Mouse (Mus musculus): ENCODE measurements at regions not wholly inside any gene's neighbourhood (a gene's known extent, or its start where the extent isn't known, plus 50 kb on each side); places are given as distances from the start of the nearest gene placed in this dataset.

GRCm38 (mm10) chr5:46756094-46756493 is 898.7 kb upstream of the Lcorl start:
- Histone ChIP-seq H3K9me3 (ENCODE audit: control insufficient read depth) (no peaks in the 10 kb centered on the region), H3K4me2 (replicated peaks; ENCODE audit: low read depth) (no peak overlapping the region), H3K9ac (ENCODE audit: low read depth, low read length) (no peak overlapping the region), H3K36me3 (ENCODE audit: control insufficient read depth, insufficient read depth) (no peaks in the 10 kb centered on the region), H3K27ac (ENCODE audit: low read depth, low read length) (no peak overlapping the region), H3K4me3 (ENCODE audit: low read depth, low read length) (no peak overlapping the region), H3K27me3 (replicated peaks; ENCODE audit: control insufficient read depth, insufficient read depth, low read length) (no peaks in the 10 kb centered on the region), H3K4me1 (replicated peaks; ENCODE audit: control insufficient read depth, insufficient read depth, low read length) (no peaks in the 10 kb centered on the region)
- TF ChIP-seq CTCF (IDR thresholded peaks at IDR 0.05; ENCODE audit: low read depth), result no peak
- 83% methylated on average over 5 of the region's 5 CpGs for WGBS
- no peak for ATAC-seq

GRCm38 (mm10) chr5:46740034-46740582 is 882.7 kb upstream of the Lcorl start:
- Histone ChIP-seq H3K9ac (ENCODE audit: low read depth, low read length) (no peak overlapping the region), H3K27ac (ENCODE audit: low read depth, low read length) (no peak overlapping the region), H3K9me3 (ENCODE audit: control insufficient read depth) (no peaks in the 10 kb centered on the region), H3K27me3 (replicated peaks; ENCODE audit: control insufficient read depth, insufficient read depth, low read length) (no peaks in the 10 kb centered on the region), H3K4me1 (replicated peaks; ENCODE audit: control insufficient read depth, insufficient read depth, low read length) (no peaks in the 10 kb centered on the region), H3K4me2 (replicated peaks; ENCODE audit: low read depth) (no peak overlapping the region), H3K36me3 (ENCODE audit: control insufficient read depth, insufficient read depth) (no peaks in the 10 kb centered on the region), H3K4me3 (ENCODE audit: low read depth, low read length) (no peak overlapping the region)
- no peak for TF ChIP-seq CTCF (IDR thresholded peaks at IDR 0.05; ENCODE audit: low read depth)
- no peak for ATAC-seq
- 64% methylated on average over 2 of the region's 2 CpGs for WGBS

DNA sequence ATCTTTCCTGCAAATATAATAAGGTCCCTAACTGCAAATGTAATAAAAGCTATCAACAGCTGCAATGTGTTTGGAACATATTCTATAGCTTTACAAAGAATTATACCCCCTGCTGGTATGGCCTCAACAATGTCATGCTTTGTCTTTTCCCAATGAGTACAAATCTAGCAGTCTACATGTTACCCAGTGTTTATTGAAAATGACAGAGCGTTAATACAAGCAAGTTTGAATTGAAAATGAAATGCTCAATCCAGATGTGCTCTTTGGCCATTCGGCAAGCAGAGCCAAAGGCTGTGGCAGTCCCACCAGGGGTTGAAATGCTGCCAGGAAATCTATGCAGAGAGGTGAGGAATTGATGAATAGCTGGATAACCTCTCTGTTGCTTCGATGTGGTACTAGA is 875.1 kb upstream of the Lcorl start:
- no peak overlapping the region for H3K4me3 ChIP-seq (ENCODE audit: low read depth, low read length)
- H3K4me2 ChIP-seq (replicated peaks; ENCODE audit: low read depth), result no peak overlapping the region
- H3K9me3 ChIP-seq (ENCODE audit: control insufficient read depth), result no peaks in the 10 kb centered on the region
- no peak for ATAC-seq
- H3K9ac ChIP-seq (ENCODE audit: low read depth, low read length), result no peak overlapping the region
- 79% methylated on average over 3 of the region's 3 CpGs for WGBS
- no peak overlapping the region for H3K27ac ChIP-seq (ENCODE audit: low read depth, low read length)
- 0 out of 2 replicates have a peak, but pooled peaks have one; percentile 3 for TF ChIP-seq CTCF (IDR thresholded peaks at IDR 0.05; ENCODE audit: low read depth)
- no peaks in the 10 kb centered on the region for H3K4me1 ChIP-seq (replicated peaks; ENCODE audit: control insufficient read depth, insufficient read depth, low read length)
- no peaks in the 10 kb centered on the region for H3K27me3 ChIP-seq (replicated peaks; ENCODE audit: control insufficient read depth, insufficient read depth, low read length)
- H3K36me3 ChIP-seq (ENCODE audit: control insufficient read depth, insufficient read depth), result no peaks in the 10 kb centered on the region

DNA sequence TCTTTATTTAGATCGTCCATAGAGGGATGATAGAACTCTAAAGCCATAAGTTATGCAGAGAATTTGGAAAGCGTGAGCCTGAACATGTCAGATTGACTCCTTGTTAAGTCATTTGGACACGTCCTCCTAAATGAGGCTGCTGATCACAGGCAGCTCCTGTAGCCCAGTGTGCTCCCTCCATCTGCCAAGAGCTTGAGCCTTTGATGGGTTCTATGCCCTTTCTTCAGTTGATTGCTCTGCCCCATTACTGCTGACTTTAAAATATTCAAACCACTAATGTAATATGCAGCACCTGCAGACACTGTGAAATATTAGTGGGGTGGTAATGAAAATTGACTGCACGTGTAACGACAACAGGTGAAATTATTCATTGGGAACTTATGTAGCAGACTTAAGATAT is 874.6 kb upstream of the Lcorl start:
- no peaks in the 10 kb centered on the region for H3K36me3 ChIP-seq (ENCODE audit: control insufficient read depth, insufficient read depth)
- no peak overlapping the region for H3K9ac ChIP-seq (ENCODE audit: low read depth, low read length)
- no peak overlapping the region for H3K4me3 ChIP-seq (ENCODE audit: low read depth, low read length)
- no peak overlapping the region for H3K27ac ChIP-seq (ENCODE audit: low read depth, low read length)
- no peaks in the 10 kb centered on the region for H3K27me3 ChIP-seq (replicated peaks; ENCODE audit: control insufficient read depth, insufficient read depth, low read length)
- no peaks in the 10 kb centered on the region for H3K4me1 ChIP-seq (replicated peaks; ENCODE audit: control insufficient read depth, insufficient read depth, low read length)
- H3K4me2 ChIP-seq (replicated peaks; ENCODE audit: low read depth), result no peak overlapping the region
- no peak for TF ChIP-seq CTCF (IDR thresholded peaks at IDR 0.05; ENCODE audit: low read depth)
- H3K9me3 ChIP-seq (ENCODE audit: control insufficient read depth), result no peaks in the 10 kb centered on the region
- 87% methylated on average over 5 of the region's 5 CpGs for WGBS
- no peak for ATAC-seq

DNA sequence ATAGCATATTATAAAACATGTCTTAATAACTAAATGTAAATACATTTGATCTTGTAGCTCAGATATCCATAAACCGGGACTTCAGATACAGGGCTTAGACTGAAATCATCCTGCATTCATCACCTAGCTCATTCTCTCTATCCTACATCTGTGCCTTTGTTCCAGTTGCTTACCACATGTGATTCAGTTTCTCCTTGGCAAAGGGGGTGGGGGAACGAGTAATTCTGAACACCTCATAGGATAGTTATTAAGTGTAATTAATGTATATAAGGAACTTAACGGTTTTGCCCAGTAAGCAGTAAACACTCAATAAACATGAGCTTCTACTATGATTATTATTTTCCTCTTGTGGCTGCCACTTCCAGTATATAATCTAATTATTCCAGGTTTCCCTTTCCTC is 873.9 kb upstream of the Lcorl start:
- no peak overlapping the region for H3K4me3 ChIP-seq (ENCODE audit: low read depth, low read length)
- TF ChIP-seq CTCF (IDR thresholded peaks at IDR 0.05; ENCODE audit: low read depth), result no peak
- no peak overlapping the region for H3K27ac ChIP-seq (ENCODE audit: low read depth, low read length)
- no peak overlapping the region for H3K4me2 ChIP-seq (replicated peaks; ENCODE audit: low read depth)
- H3K4me1 ChIP-seq (replicated peaks; ENCODE audit: control insufficient read depth, insufficient read depth, low read length), result no peaks in the 10 kb centered on the region
- WGBS, result 90% methylated on average over 3 of the region's 3 CpGs
- H3K36me3 ChIP-seq (ENCODE audit: control insufficient read depth, insufficient read depth), result no peaks in the 10 kb centered on the region
- ATAC-seq, result no peak
- H3K9ac ChIP-seq (ENCODE audit: low read depth, low read length), result no peak overlapping the region
- H3K9me3 ChIP-seq (ENCODE audit: control insufficient read depth), result no peaks in the 10 kb centered on the region
- H3K27me3 ChIP-seq (replicated peaks; ENCODE audit: control insufficient read depth, insufficient read depth, low read length), result no peaks in the 10 kb centered on the region

- H3K27me3 ChIP-seq (replicated peaks; ENCODE audit: control insufficient read depth, insufficient read depth, low read length), result no peaks in the 10 kb centered on the region
- no peak for TF ChIP-seq CTCF (IDR thresholded peaks at IDR 0.05; ENCODE audit: low read depth)
- no peaks in the 10 kb centered on the region for H3K4me1 ChIP-seq (replicated peaks; ENCODE audit: control insufficient read depth, insufficient read depth, low read length)
- H3K27ac ChIP-seq (ENCODE audit: low read depth, low read length), result no peak overlapping the region
- WGBS, result 63% methylated on average over 3 of the region's 3 CpGs
- no peak overlapping the region for H3K9ac ChIP-seq (ENCODE audit: low read depth, low read length)
- ATAC-seq, result no peak
- H3K36me3 ChIP-seq (ENCODE audit: control insufficient read depth, insufficient read depth), result no peaks in the 10 kb centered on the region
- no peak overlapping the region for H3K4me3 ChIP-seq (ENCODE audit: low read depth, low read length)
- no peak overlapping the region for H3K4me2 ChIP-seq (replicated peaks; ENCODE audit: low read depth)
- H3K9me3 ChIP-seq (ENCODE audit: control insufficient read depth), result no peaks in the 10 kb centered on the region
Observed at GRCm38 (mm10) chr5:46709596-46709995, 852.2 kb upstream of the Lcorl start.

DNA sequence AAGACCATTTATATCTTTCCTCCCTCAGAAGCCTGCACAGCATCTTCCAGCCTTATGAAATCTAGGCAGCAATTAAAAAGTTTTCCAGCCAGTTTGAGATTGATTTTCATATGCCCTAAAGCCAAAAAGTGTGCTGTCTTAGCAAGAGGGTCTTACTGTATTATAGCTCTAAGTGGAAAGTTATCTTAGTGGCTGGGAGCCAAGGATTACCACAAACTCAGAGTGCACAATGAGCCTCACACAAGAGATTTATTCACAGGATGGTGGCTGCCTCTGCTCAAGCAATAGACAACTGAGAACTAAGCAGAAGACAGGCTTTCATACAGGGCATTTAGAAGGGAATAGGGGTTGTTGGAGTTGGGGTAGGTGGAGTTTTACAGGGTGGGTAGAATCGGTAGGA is 850.4 kb upstream of the Lcorl start:
- Histone ChIP-seq H3K27me3 (replicated peaks; ENCODE audit: control insufficient read depth, insufficient read depth, low read length) (no peaks in the 10 kb centered on the region), H3K4me1 (replicated peaks; ENCODE audit: control insufficient read depth, insufficient read depth, low read length) (no peaks in the 10 kb centered on the region), H3K4me3 (ENCODE audit: low read depth, low read length) (no peak overlapping the region), H3K27ac (ENCODE audit: low read depth, low read length) (no peak overlapping the region), H3K9ac (ENCODE audit: low read depth, low read length) (no peak overlapping the region), H3K9me3 (ENCODE audit: control insufficient read depth) (no peaks in the 10 kb centered on the region), H3K4me2 (replicated peaks; ENCODE audit: low read depth) (no peak overlapping the region), H3K36me3 (ENCODE audit: control insufficient read depth, insufficient read depth) (no peaks in the 10 kb centered on the region)
- no peak for ATAC-seq
- TF ChIP-seq CTCF (IDR thresholded peaks at IDR 0.05; ENCODE audit: low read depth), result no peak
- WGBS, result 88% methylated on average over 1 of the region's 1 CpGs

All from intestine, postnatal 0 days (tissue).